Comparison of ENCODE assay signal across 22 mouse cellular contexts in the genomic region with DNA sequence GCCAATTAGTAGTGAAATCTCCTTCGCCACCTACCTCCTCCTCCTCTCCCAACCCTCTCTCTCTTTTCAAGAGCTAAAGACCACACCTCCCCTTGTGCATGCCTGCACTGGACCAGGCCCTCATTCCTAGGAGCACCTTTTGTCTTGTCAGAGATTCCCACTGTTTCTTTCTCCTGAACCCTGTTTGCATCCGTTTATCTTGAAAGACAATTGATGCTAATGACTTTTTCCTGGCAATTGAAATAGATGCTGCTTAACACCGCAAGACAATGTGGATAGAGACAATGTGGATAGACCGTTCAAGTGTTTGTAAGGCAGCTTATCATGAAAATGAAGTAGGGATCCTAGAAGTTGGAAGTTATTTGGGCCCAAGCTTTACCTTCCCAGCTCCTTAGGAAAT. TPM values are rescaled to one million over a fixed set of nuclear protein-coding genes. Genes with fewer than 3 reads are reported as not detected.
A peak's percentile ranks its signal among the peaks of the same experiment; 100 is the strongest.
DNase-seq lines count a peak whose midpoint lies in the region; ATAC-seq and TF ChIP-seq lines count a peak whose summit lies in the region.
"Had no signal": no experiment of that assay in that cellular context is flagged by ENCODE, and none has a peak within 500 bp of the region (broad histone marks: within the 10 kb centered on the region; RNA-seq: fewer than 3 reads in every experiment).

No protein-coding gene starts in this region.

- no peaks in the 10 kb centered on the region for H3K9me3 ChIP-seq in forebrain, postnatal 0 days (ENCODE audit: low read length)
- 0 out of 2 replicates have a peak, but pooled peaks cover 3% of the 10 kb centered on the region for H3K9me3 ChIP-seq in forebrain, embryonic 14.5 days (replicated peaks; ENCODE audit: control insufficient read depth, low read length)
- 0 out of 2 replicates have a peak, but pooled peaks cover 3% of the 10 kb centered on the region for H3K9me3 ChIP-seq in midbrain, embryonic 13.5 days
- no peaks in the 10 kb centered on the region for H3K9me3 ChIP-seq in midbrain, postnatal 0 days (ENCODE audit: low read length)
- H3K9me3 ChIP-seq: embryonic facial prominence, embryonic 15.5 days; hindbrain, embryonic 12.5 days; intestine, embryonic 15.5 days had no signal

- WGBS in forebrain, postnatal 0 days = 21% methylated on average over 4 of the region's 4 CpGs
- WGBS in forebrain, embryonic 14.5 days = 19% methylated on average over 4 of the region's 4 CpGs
- 16% methylated on average over 4 of the region's 4 CpGs for WGBS in midbrain, embryonic 13.5 days
- 34% methylated on average over 4 of the region's 4 CpGs for WGBS in midbrain, postnatal 0 days

- H3K4me2 ChIP-seq in forebrain, postnatal 0 days (ENCODE audit: low read depth) = no peak overlapping the region
- H3K4me2 ChIP-seq in forebrain, embryonic 14.5 days (ENCODE audit: low read length) = no peak overlapping the region
- H3K4me2 ChIP-seq in midbrain, embryonic 13.5 days (replicated peaks) = no peak overlapping the region
- H3K4me2 ChIP-seq in midbrain, postnatal 0 days (ENCODE audit: low read depth, low read length, poor library complexity, severe bottlenecking) = no peak overlapping the region
- H3K4me2 ChIP-seq: embryonic facial prominence, embryonic 15.5 days; hindbrain, embryonic 12.5 days; intestine, embryonic 15.5 days had no signal

- DNase-seq in forebrain, postnatal 0 days = no peak
- DNase-seq in forebrain, embryonic 14.5 days (ENCODE audit: low spot score) = no peak
- no peak for DNase-seq in midbrain, postnatal 0 days (ENCODE audit: low spot score)
- peak; percentile 94 for DNase-seq in ZHBTc4 (ENCODE audit: low read depth, low spot score)
- DNase-seq in lung, adult 18-20 months = no peak
- DNase-seq in adrenal gland, postnatal 4 days (ENCODE audit: low spot score in 2 of 2) = no peak
- DNase-seq: adrenal gland, adult 2 months; adrenal gland, postnatal 36 days; cerebellum, adult 11 months; cerebellum, adult 8-10 months; cerebellum, postnatal 14 days; embryo, embryonic 11 days; gastrocnemius, adult 2 months; gastrocnemius, postnatal 25 days; heart, postnatal 4 days had no signal

- ATAC-seq in forebrain, postnatal 0 days = no peak
- ATAC-seq in forebrain, embryonic 14.5 days = no peak
- ATAC-seq in midbrain, embryonic 13.5 days = no peak
- no peak for ATAC-seq in midbrain, postnatal 0 days (ENCODE audit: low FRiP score)
- ATAC-seq: intestine, embryonic 15.5 days had no signal

- no peak overlapping the region for H3K9ac ChIP-seq in forebrain, postnatal 0 days
- no peak overlapping the region for H3K9ac ChIP-seq in forebrain, embryonic 14.5 days (ENCODE audit: low read length)
- H3K9ac ChIP-seq in midbrain, embryonic 13.5 days (replicated peaks) = no peak overlapping the region
- H3K9ac ChIP-seq in midbrain, postnatal 0 days (replicated peaks; ENCODE audit: low read length, poor library complexity, severe bottlenecking) = no peak overlapping the region
- H3K9ac ChIP-seq: embryonic facial prominence, embryonic 15.5 days; hindbrain, embryonic 12.5 days; intestine, embryonic 15.5 days had no signal

- H3K27me3 ChIP-seq in forebrain, postnatal 0 days (ENCODE audit: insufficient read depth, low read length) = no peaks in the 10 kb centered on the region
- H3K27me3 ChIP-seq in forebrain, embryonic 14.5 days (replicated peaks; ENCODE audit: control insufficient read depth, insufficient read depth, low read length) = no peaks in the 10 kb centered on the region
- H3K27me3 ChIP-seq in midbrain, embryonic 13.5 days = no peaks in the 10 kb centered on the region
- no peaks in the 10 kb centered on the region for H3K27me3 ChIP-seq in midbrain, postnatal 0 days (ENCODE audit: insufficient read depth, low read length)
- H3K27me3 ChIP-seq: embryonic facial prominence, embryonic 15.5 days; hindbrain, embryonic 12.5 days; intestine, embryonic 15.5 days had no signal

- H3K4me1 ChIP-seq in forebrain, postnatal 0 days (ENCODE audit: insufficient read depth) = peaks cover 8% of the 10 kb centered on the region; the same call in 1 of the 2 replicates
- peaks cover 13% of the 10 kb centered on the region; the same call in 1 of the 2 replicates for H3K4me1 ChIP-seq in forebrain, embryonic 14.5 days (ENCODE audit: control insufficient read depth, insufficient read depth, low read length)
- peaks cover 18% of the 10 kb centered on the region for H3K4me1 ChIP-seq in midbrain, embryonic 13.5 days (replicated peaks)
- H3K4me1 ChIP-seq in midbrain, postnatal 0 days (ENCODE audit: insufficient read depth, low read length) = no peaks in the 10 kb centered on the region
- H3K4me1 ChIP-seq: embryonic facial prominence, embryonic 15.5 days; intestine, embryonic 15.5 days had no signal

- TF ChIP-seq CTCF in forebrain, postnatal 0 days (IDR thresholded peaks at IDR 0.05; ENCODE audit: low read depth) = no peak
- no peak for TF ChIP-seq CTCF in midbrain, postnatal 0 days (IDR thresholded peaks at IDR 0.05)

- peaks cover 16% of the 10 kb centered on the region for H3K36me3 ChIP-seq in forebrain, postnatal 0 days (ENCODE audit: insufficient read depth)
- peaks cover 36% of the 10 kb centered on the region for H3K36me3 ChIP-seq in forebrain, embryonic 14.5 days (ENCODE audit: control insufficient read depth, insufficient read depth, low read length)
- H3K36me3 ChIP-seq in midbrain, embryonic 13.5 days = peaks cover 27% of the 10 kb centered on the region
- peaks cover 13% of the 10 kb centered on the region for H3K36me3 ChIP-seq in midbrain, postnatal 0 days (ENCODE audit: insufficient read depth, low read length)
- H3K36me3 ChIP-seq: intestine, embryonic 15.5 days had no signal

- 0 out of 2 replicates have a peak overlapping the region, but pooled peaks have one; percentile 29 for H3K27ac ChIP-seq in forebrain, postnatal 0 days (ENCODE audit: low read depth, low read length)
- H3K27ac ChIP-seq in forebrain, embryonic 14.5 days (ENCODE audit: low read depth, low read length) = no peak overlapping the region
- H3K27ac ChIP-seq in midbrain, embryonic 13.5 days = peak overlapping the region; percentile 14; the same call in 1 of the 2 replicates
- no peak overlapping the region for H3K27ac ChIP-seq in midbrain, postnatal 0 days (ENCODE audit: low read depth, low read length)
- H3K27ac ChIP-seq: gastrocnemius, adult 2 months; intestine, embryonic 15.5 days had no signal

- H3K4me3 ChIP-seq in forebrain, postnatal 0 days (ENCODE audit: low read depth, low read length) = no peak overlapping the region
- H3K4me3 ChIP-seq in forebrain, embryonic 14.5 days (ENCODE audit: low read depth, low read length) = no peak overlapping the region
- no peak overlapping the region for H3K4me3 ChIP-seq in midbrain, embryonic 13.5 days (replicated peaks)
- H3K4me3 ChIP-seq in midbrain, postnatal 0 days (ENCODE audit: low read depth, low read length) = no peak overlapping the region
- H3K4me3 ChIP-seq: embryonic facial prominence, embryonic 15.5 days; erythroblast, embryonic 14.5 days; gastrocnemius, adult 2 months; hindbrain, embryonic 12.5 days; intestine, embryonic 15.5 days had no signal

RNA-seq across cellular contexts. Expression of a gene that starts 7.8 kb away (rescaled TPM):
- total RNA-seq in forebrain, postnatal 0 days (2014; rRNA removed) = 0.29 TPM in 1 of 2 replicates, not detected in the other
- polyA plus RNA-seq in forebrain, postnatal 0 days (2015; fragmentation: Nextera tagmentation; extraction: Ambion mirVana) = 0.33 and 2.1 TPM in 2 replicates
- polyA plus RNA-seq in forebrain, embryonic 14.5 days (2014; fragmentation: Nextera tagmentation; extraction: Ambion mirVana) = 0.87 and 0.97 TPM in 2 replicates
- polyA plus RNA-seq in midbrain, embryonic 13.5 days (2015; fragmentation: Nextera tagmentation; extraction: Ambion mirVana) = 3.8 and 4.3 TPM in 2 replicates
- total RNA-seq in midbrain, postnatal 0 days (2014; rRNA removed) = 0.90 TPM in 1 of 2 replicates, not detected in the other
- polyA plus RNA-seq in midbrain, postnatal 0 days (2015; fragmentation: Nextera tagmentation; extraction: Ambion mirVana) = 1.0 and 2.2 TPM in 2 replicates
- total RNA-seq in adrenal gland, postnatal 4 days (2021) = not detected
- total RNA-seq: common myeloid progenitor, adult 5-6 weeks; gastrocnemius, adult 2 months; gastrocnemius, postnatal 25 days; heart, postnatal 4 days had no signal
- polyA plus RNA-seq: adrenal gland, adult 2 months; brain, embryonic 14.5 days; erythroblast, embryonic 14.5 days had no signal

RNA-seq across cellular contexts. Expression of a gene that starts 26.1 kb away (rescaled TPM):
- 2.1 and 3.0 TPM in 2 replicates for total RNA-seq in forebrain, postnatal 0 days (2014; rRNA removed)
- polyA plus RNA-seq in forebrain, postnatal 0 days (2015; fragmentation: Nextera tagmentation; extraction: Ambion mirVana) = 2.4 and 2.5 TPM in 2 replicates
- polyA plus RNA-seq in forebrain, embryonic 14.5 days (2014; fragmentation: Nextera tagmentation; extraction: Ambion mirVana) = 2.8 and 3.6 TPM in 2 replicates
- 2.7 and 3.3 TPM in 2 replicates for polyA plus RNA-seq in midbrain, embryonic 13.5 days (2015; fragmentation: Nextera tagmentation; extraction: Ambion mirVana)
- 1.9 TPM in 1 of 2 replicates, not detected in the other for total RNA-seq in midbrain, postnatal 0 days (2014; rRNA removed)
- polyA plus RNA-seq in midbrain, postnatal 0 days (2015; fragmentation: Nextera tagmentation; extraction: Ambion mirVana) = 1.8 and 2.5 TPM in 2 replicates
- total RNA-seq in adrenal gland, postnatal 4 days (2021) = 10 to 100 TPM; 18.8 to 24.0 TPM

Comparison
In these comparisons a context has a peak if more than half of its experiments do, and no peak if none do; other contexts are left out.
1. H3K27ac ChIP-seq: peak in forebrain, postnatal 0 days (single experiment) and midbrain, embryonic 13.5 days (single experiment); none in forebrain, embryonic 14.5 days (single experiment) and midbrain, postnatal 0 days (single experiment).